Mouse (Mus musculus): ENCODE measurements around the gene Ino80b. TPM values are rescaled to one million over a fixed set of nuclear protein-coding genes. Genes with fewer than 3 reads are reported as not detected.

The Ino80b gene
- polyA plus RNA-seq, 1 experiment = 8.7 TPM

- Histone ChIP-seq H3K27ac (replicated peaks; ENCODE audit: low read depth, low read length) (peak within 1 kb of the TSS; percentile 79; the same call in 1 of the 2 replicates), H3K4me1 (ENCODE audit: control insufficient read depth, insufficient read depth, insufficient read length, low read length) (peaks cover 8% of the 10 kb centered on the region; the same call in 1 of the 2 replicates), H3K4me3 (ENCODE audit: insufficient read depth, low read depth, low read length) (peak within 1 kb of the TSS; percentile 75)
These were observed 9.8 kb upstream of the Ino80b start, which contains the start of gene Rtkn for GRCm38 (mm10) chr6:83134951-83135513. Rtkn (plus strand) TSS chr6:83135463.

- Histone ChIP-seq H3K27ac (replicated peaks; ENCODE audit: low read depth, low read length) (no peak overlapping the region), H3K4me1 (ENCODE audit: control insufficient read depth, insufficient read depth, insufficient read length, low read length) (peaks cover 8% of the 10 kb centered on the region; the same call in 1 of the 2 replicates)
These were observed 9.0 kb upstream of the Ino80b start for GRCm38 (mm10) chr6:83134226-83134625.

GRCm38 (mm10) chr6:83132176-83132919, 7.1 kb upstream of the Ino80b start:
- Histone ChIP-seq H3K4me3 (ENCODE audit: insufficient read depth, low read depth, low read length) (no peak overlapping the region), H3K27ac (replicated peaks; ENCODE audit: low read depth, low read length) (no peak overlapping the region), H3K4me1 (ENCODE audit: control insufficient read depth, insufficient read depth, insufficient read length, low read length) (peaks cover 5% of the 10 kb centered on the region; the same call in 1 of the 2 replicates)

More at GRCm38 (mm10) chr6:83134226-83134625, 9.0 kb upstream of the Ino80b start:
- H3K4me3 ChIP-seq (ENCODE audit: insufficient read depth, low read depth, low read length) = no peak overlapping the region

- Histone ChIP-seq H3K27ac (replicated peaks; ENCODE audit: low read depth, low read length) (no peak overlapping the region), H3K4me3 (ENCODE audit: insufficient read depth, low read depth, low read length) (no peak overlapping the region)
These were observed 6.3 kb upstream of the Ino80b start for GRCm38 (mm10) chr6:83131469-83132034.

GRCm38 (mm10) chr6:83127419-83127818, 2.2 kb upstream of the Ino80b start:
- Histone ChIP-seq H3K27ac (replicated peaks; ENCODE audit: low read depth, low read length) (no peak overlapping the region), H3K4me1 (ENCODE audit: control insufficient read depth, insufficient read depth, insufficient read length, low read length) (0 out of 2 replicates have a peak, but pooled peaks cover 4% of the 10 kb centered on the region), H3K4me3 (ENCODE audit: insufficient read depth, low read depth, low read length) (no peak overlapping the region)

More at GRCm38 (mm10) chr6:83131469-83132034, 6.3 kb upstream of the Ino80b start:
- H3K4me1 ChIP-seq (ENCODE audit: control insufficient read depth, insufficient read depth, insufficient read length, low read length) = peaks cover 5% of the 10 kb centered on the region; the same call in 1 of the 2 replicates

GRCm38 (mm10) chr6:83124851-83125312, 349 bp downstream of the Ino80b start:
- Histone ChIP-seq H3K4me3 (ENCODE audit: insufficient read depth, low read depth, low read length) (peak overlapping the region; percentile 84), H3K27ac (replicated peaks; ENCODE audit: low read depth, low read length) (peak overlapping the region; percentile 51; the same call in 1 of the 2 replicates), H3K4me1 (ENCODE audit: control insufficient read depth, insufficient read depth, insufficient read length, low read length) (peaks cover 4% of the 10 kb centered on the region; the same call in 1 of the 2 replicates)

GRCm38 (mm10) chr6:83122961-83123360, 2.3 kb downstream of the Ino80b start:
- Histone ChIP-seq H3K4me1 (ENCODE audit: control insufficient read depth, insufficient read depth, insufficient read length, low read length) (peaks cover 8% of the 10 kb centered on the region; the same call in 1 of the 2 replicates), H3K27ac (replicated peaks; ENCODE audit: low read depth, low read length) (no peak overlapping the region), H3K4me3 (ENCODE audit: insufficient read depth, low read depth, low read length) (no peak overlapping the region)

GRCm38 (mm10) chr6:83121863-83122710, 3.1 kb downstream of the Ino80b start:
- Histone ChIP-seq H3K4me1 (ENCODE audit: control insufficient read depth, insufficient read depth, insufficient read length, low read length) (peaks cover 8% of the 10 kb centered on the region; the same call in 1 of the 2 replicates), H3K27ac (replicated peaks; ENCODE audit: low read depth, low read length) (no peak overlapping the region), H3K4me3 (ENCODE audit: insufficient read depth, low read depth, low read length) (peak overlapping the region; percentile 66)

GRCm38 (mm10) chr6:83120930-83121862, 4.0 kb downstream of the Ino80b start, which contains the start of gene Wbp1:
Wbp1 (minus strand) TSS chr6:83121559.
- no peak within 1 kb of the TSS; the same call in 1 of the 2 replicates for H3K27ac ChIP-seq (replicated peaks; ENCODE audit: low read depth, low read length)
- H3K4me1 ChIP-seq (ENCODE audit: control insufficient read depth, insufficient read depth, insufficient read length, low read length) = peaks cover 8% of the 10 kb centered on the region; the same call in 1 of the 2 replicates
- peak within 1 kb of the TSS; percentile 69 for H3K4me3 ChIP-seq (ENCODE audit: insufficient read depth, low read depth, low read length)

GRCm38 (mm10) chr6:83119734-83120051, 5.5 kb downstream of the Ino80b start:
- no peak overlapping the region for H3K27ac ChIP-seq (replicated peaks; ENCODE audit: low read depth, low read length)
- no peak overlapping the region; the same call in 1 of the 2 replicates for H3K4me3 ChIP-seq (ENCODE audit: insufficient read depth, low read depth, low read length)
- H3K4me1 ChIP-seq (ENCODE audit: control insufficient read depth, insufficient read depth, insufficient read length, low read length) = peaks cover 12% of the 10 kb centered on the region; the same call in 1 of the 2 replicates

GRCm38 (mm10) chr6:83118825-83119733, 6.2 kb downstream of the Ino80b start:
- Histone ChIP-seq H3K4me3 (ENCODE audit: insufficient read depth, low read depth, low read length) (no peak overlapping the region), H3K27ac (replicated peaks; ENCODE audit: low read depth, low read length) (no peak overlapping the region), H3K4me1 (ENCODE audit: control insufficient read depth, insufficient read depth, insufficient read length, low read length) (peaks cover 8% of the 10 kb centered on the region; the same call in 1 of the 2 replicates)

GRCm38 (mm10) chr6:83118369-83118768, 6.9 kb downstream of the Ino80b start:
- Histone ChIP-seq H3K27ac (replicated peaks; ENCODE audit: low read depth, low read length) (no peak overlapping the region), H3K4me3 (ENCODE audit: insufficient read depth, low read depth, low read length) (no peak overlapping the region), H3K4me1 (ENCODE audit: control insufficient read depth, insufficient read depth, insufficient read length, low read length) (peaks cover 8% of the 10 kb centered on the region; the same call in 1 of the 2 replicates)

GRCm38 (mm10) chr6:83117616-83118015, 7.6 kb downstream of the Ino80b start:
- H3K4me3 ChIP-seq (ENCODE audit: insufficient read depth, low read depth, low read length) = no peak overlapping the region; the same call in 1 of the 2 replicates
- H3K27ac ChIP-seq (replicated peaks; ENCODE audit: low read depth, low read length) = no peak overlapping the region
- peaks cover 8% of the 10 kb centered on the region; the same call in 1 of the 2 replicates for H3K4me1 ChIP-seq (ENCODE audit: control insufficient read depth, insufficient read depth, insufficient read length, low read length)
